Mouse (Mus musculus): ENCODE results near the gene Ubr2. TPM values are rescaled to one million over a fixed set of nuclear protein-coding genes. Genes with fewer than 3 reads are reported as not detected.
A peak's percentile ranks its signal among the peaks of the same experiment; 100 is the strongest.

Gene Ubr2
- 100 to 1,000 TPM in 24 of 26 experiments, 10 to 100 TPM in 2; 81.9 to 271 (median 191) TPM for total RNA-seq (2018; cell fraction: chromatin; rRNA removed)
- total RNA-seq (2018; cell fraction: cytosol; rRNA removed), result 10 to 100 TPM; 20.9 to 46.2 (median 34.0) TPM
- 100 to 1,000 TPM in 4 of 26 experiments, 10 to 100 TPM in 22; 39.5 to 136 (median 76.7) TPM for total RNA-seq (2018; cell fraction: nucleus; rRNA removed)
- 28.0 to 30.4 TPM (median 28.5 TPM) in 3 replicates for polyA plus RNA-seq (2018)

- H3K79me2 ChIP-seq (ENCODE audit: inconsistent target), result peaks cover 49% of the 10 kb centered on the region
- peak within 1 kb of the TSS; percentile 71 for H3K27ac ChIP-seq
- WGBS (ENCODE audit: missing documents), result under 1% methylated on average over 73 of the region's 77 CpGs
- peak within 1 kb of the TSS; percentile 82 for H3K4me3 ChIP-seq (ENCODE audit: inconsistent target)
- no peaks in the 10 kb centered on the region for H3K36me3 ChIP-seq (ENCODE audit: inconsistent target)
Measured at GRCm38 (mm10) chr17:47009898-47010721, at the start of gene Ubr2. Gene Ubr2 (minus strand): TSS chr17:47010556.

GRCm38 (mm10) chr17:47059836-47060360 lies 49.5 kb upstream of the Ubr2 start:
- Histone ChIP-seq H3K4me3 (ENCODE audit: inconsistent target) (no peak overlapping the region), H3K79me2 (ENCODE audit: inconsistent target) (no peaks in the 10 kb centered on the region), H3K27ac (no peak overlapping the region), H3K36me3 (ENCODE audit: inconsistent target) (no peaks in the 10 kb centered on the region)
- 50% methylated on average over 12 of the region's 12 CpGs for WGBS (ENCODE audit: missing documents)

GRCm38 (mm10) chr17:47057966-47058365 lies 47.6 kb upstream of the Ubr2 start:
- H3K4me3 ChIP-seq (ENCODE audit: inconsistent target), result no peak overlapping the region
- no peak overlapping the region for H3K27ac ChIP-seq
- WGBS (ENCODE audit: missing documents), result 94% methylated on average over 4 of the region's 4 CpGs
- H3K36me3 ChIP-seq (ENCODE audit: inconsistent target), result no peaks in the 10 kb centered on the region
- no peaks in the 10 kb centered on the region for H3K79me2 ChIP-seq (ENCODE audit: inconsistent target)

GRCm38 (mm10) chr17:47056476-47056875 lies 46.1 kb upstream of the Ubr2 start:
- Histone ChIP-seq H3K27ac (no peak overlapping the region), H3K36me3 (ENCODE audit: inconsistent target) (no peaks in the 10 kb centered on the region), H3K4me3 (ENCODE audit: inconsistent target) (no peak overlapping the region), H3K79me2 (ENCODE audit: inconsistent target) (no peaks in the 10 kb centered on the region)
- WGBS (ENCODE audit: missing documents), result 82% methylated on average over 4 of the region's 6 CpGs

- Histone ChIP-seq H3K79me2 (ENCODE audit: inconsistent target) (no peaks in the 10 kb centered on the region), H3K27ac (peak overlapping the region; percentile 63), H3K4me3 (ENCODE audit: inconsistent target) (no peak overlapping the region), H3K36me3 (ENCODE audit: inconsistent target) (no peaks in the 10 kb centered on the region)
- WGBS (ENCODE audit: missing documents), result 89% methylated on average over 7 of the region's 7 CpGs
Measured at GRCm38 (mm10) chr17:47055121-47055520, 44.8 kb upstream of the Ubr2 start.

GRCm38 (mm10) chr17:47054613-47055012 lies 44.3 kb upstream of the Ubr2 start:
- Histone ChIP-seq H3K27ac (peak overlapping the region; percentile 63), H3K36me3 (ENCODE audit: inconsistent target) (no peaks in the 10 kb centered on the region), H3K4me3 (ENCODE audit: inconsistent target) (peak overlapping the region; percentile 5; the same call in 1 of the 2 replicates), H3K79me2 (ENCODE audit: inconsistent target) (no peaks in the 10 kb centered on the region)
- WGBS (ENCODE audit: missing documents), result 0% methylated on average over 11 of the region's 11 CpGs

GRCm38 (mm10) chr17:47050678-47051077 lies 40.3 kb upstream of the Ubr2 start:
- H3K36me3 ChIP-seq (ENCODE audit: inconsistent target), result no peaks in the 10 kb centered on the region
- no peak overlapping the region for H3K27ac ChIP-seq
- H3K79me2 ChIP-seq (ENCODE audit: inconsistent target), result no peaks in the 10 kb centered on the region
- H3K4me3 ChIP-seq (ENCODE audit: inconsistent target), result no peak overlapping the region
- 53% methylated on average over 3 of the region's 3 CpGs for WGBS (ENCODE audit: missing documents)

GRCm38 (mm10) chr17:47042866-47043265 lies 32.5 kb upstream of the Ubr2 start:
- 93% methylated on average over 14 of the region's 14 CpGs for WGBS (ENCODE audit: missing documents)
- no peaks in the 10 kb centered on the region for H3K36me3 ChIP-seq (ENCODE audit: inconsistent target)
- no peak overlapping the region for H3K4me3 ChIP-seq (ENCODE audit: inconsistent target)
- no peak overlapping the region for H3K27ac ChIP-seq
- H3K79me2 ChIP-seq (ENCODE audit: inconsistent target), result no peaks in the 10 kb centered on the region

GRCm38 (mm10) chr17:47038844-47039803 lies 28.8 kb upstream of the Ubr2 start:
- Histone ChIP-seq H3K4me3 (ENCODE audit: inconsistent target) (no peak overlapping the region; the same call in 1 of the 2 replicates), H3K27ac (no peak overlapping the region), H3K36me3 (ENCODE audit: inconsistent target) (no peaks in the 10 kb centered on the region), H3K79me2 (ENCODE audit: inconsistent target) (no peaks in the 10 kb centered on the region)
- 34% methylated on average over 18 of the region's 18 CpGs for WGBS (ENCODE audit: missing documents)

- no peaks in the 10 kb centered on the region for H3K79me2 ChIP-seq (ENCODE audit: inconsistent target)
- no peak overlapping the region for H3K4me3 ChIP-seq (ENCODE audit: inconsistent target)
- no peak overlapping the region for H3K27ac ChIP-seq
- H3K36me3 ChIP-seq (ENCODE audit: inconsistent target), result no peaks in the 10 kb centered on the region
Measured at GRCm38 (mm10) chr17:47034536-47034935, 24.2 kb upstream of the Ubr2 start.

GRCm38 (mm10) chr17:47033643-47034042 lies 23.3 kb upstream of the Ubr2 start:
- 0% methylated on average over 4 of the region's 4 CpGs for WGBS (ENCODE audit: missing documents)
- Histone ChIP-seq H3K36me3 (ENCODE audit: inconsistent target) (no peaks in the 10 kb centered on the region), H3K27ac (no peak overlapping the region), H3K4me3 (ENCODE audit: inconsistent target) (no peak overlapping the region), H3K79me2 (ENCODE audit: inconsistent target) (no peaks in the 10 kb centered on the region)

- no peaks in the 10 kb centered on the region for H3K79me2 ChIP-seq (ENCODE audit: inconsistent target)
- no peak overlapping the region for H3K27ac ChIP-seq
- 100% methylated on average over 1 of the region's 1 CpGs for WGBS (ENCODE audit: missing documents)
- H3K4me3 ChIP-seq (ENCODE audit: inconsistent target), result no peak overlapping the region
- no peaks in the 10 kb centered on the region for H3K36me3 ChIP-seq (ENCODE audit: inconsistent target)
Measured at GRCm38 (mm10) chr17:47024805-47025204, 14.4 kb upstream of the Ubr2 start.

GRCm38 (mm10) chr17:47023369-47023768 lies 13.0 kb upstream of the Ubr2 start:
- WGBS (ENCODE audit: missing documents), result 82% methylated on average over 1 of the region's 1 CpGs
- Histone ChIP-seq H3K79me2 (ENCODE audit: inconsistent target) (no peaks in the 10 kb centered on the region), H3K36me3 (ENCODE audit: inconsistent target) (no peaks in the 10 kb centered on the region), H3K4me3 (ENCODE audit: inconsistent target) (no peak overlapping the region), H3K27ac (no peak overlapping the region)

GRCm38 (mm10) chr17:47012896-47013295 lies 2.5 kb upstream of the Ubr2 start:
- 82% methylated on average over 11 of the region's 11 CpGs for WGBS (ENCODE audit: missing documents)
- Histone ChIP-seq H3K36me3 (ENCODE audit: inconsistent target) (no peaks in the 10 kb centered on the region), H3K4me3 (ENCODE audit: inconsistent target) (no peak overlapping the region), H3K27ac (no peak overlapping the region), H3K79me2 (ENCODE audit: inconsistent target) (peaks cover 21% of the 10 kb centered on the region)
